Mouse (Mus musculus) adipocyte (in vitro differentiated cells): ENCODE results near the gene Glrp1.

Experiments used
- DNase-seq: peaks from one replicate; pipeline ENCODE4 v3.0.0-alpha.2; 2016; ENCODE audit warnings: low spot score

Gene Glrp1

DNA sequence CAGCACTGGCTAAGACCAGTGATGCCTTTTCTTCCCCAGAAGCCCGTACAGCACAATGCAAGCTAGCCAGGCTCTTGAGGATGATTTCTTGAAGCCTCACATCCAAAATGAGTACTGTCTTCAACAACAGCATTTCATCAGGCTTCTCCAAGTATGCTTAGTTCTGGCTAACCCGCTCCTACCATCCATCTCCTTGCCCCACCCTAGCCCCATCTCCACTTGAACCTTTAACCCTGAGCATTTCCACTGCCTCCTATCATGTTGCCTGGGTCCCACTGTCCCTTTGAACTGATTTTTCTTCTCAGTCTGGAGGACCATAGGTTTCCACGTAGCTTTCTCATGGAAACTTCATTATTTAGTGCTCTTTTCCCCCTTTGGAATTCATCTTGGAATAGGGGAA lies 17.5 kb downstream of the Glrp1 start:
- DNase-seq, result no peak

DNA sequence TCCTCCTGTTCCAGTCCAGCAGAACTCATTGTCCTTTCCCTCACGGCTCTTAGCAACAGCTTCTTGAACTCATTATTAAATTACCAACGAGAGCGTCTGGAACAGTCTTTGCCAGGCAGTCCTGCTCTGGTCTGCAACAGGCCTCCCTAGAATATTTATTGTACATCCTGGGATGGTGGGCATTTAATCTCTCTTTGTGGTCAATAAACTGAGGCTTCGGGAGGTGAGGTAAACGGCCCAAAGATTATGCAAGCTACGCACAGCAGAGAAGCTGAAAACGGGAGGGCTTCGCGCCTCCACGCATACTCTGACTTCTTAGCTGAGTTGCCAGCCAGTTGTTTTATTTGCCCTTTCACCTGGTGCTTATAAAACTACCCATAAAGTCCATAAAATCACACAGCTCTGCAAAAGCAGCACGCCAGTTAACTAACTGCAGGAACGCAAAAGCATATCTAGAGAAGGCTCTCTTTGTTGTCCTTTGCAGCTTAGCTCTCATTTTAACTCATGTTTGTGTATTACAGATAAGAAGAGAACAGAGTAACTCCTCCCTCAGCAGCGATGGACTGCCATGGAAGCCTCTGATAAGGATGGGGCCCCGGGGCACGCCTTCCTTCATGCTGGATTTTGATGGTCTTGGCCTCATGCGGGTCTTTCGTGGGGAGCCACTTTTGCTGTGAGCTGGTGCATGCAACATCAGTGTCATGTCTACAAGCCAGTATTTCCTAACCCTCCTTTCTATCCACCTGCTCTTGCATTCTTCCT lies 18.1 kb downstream of the Glrp1 start:
- DNase-seq, result no peak

DNA sequence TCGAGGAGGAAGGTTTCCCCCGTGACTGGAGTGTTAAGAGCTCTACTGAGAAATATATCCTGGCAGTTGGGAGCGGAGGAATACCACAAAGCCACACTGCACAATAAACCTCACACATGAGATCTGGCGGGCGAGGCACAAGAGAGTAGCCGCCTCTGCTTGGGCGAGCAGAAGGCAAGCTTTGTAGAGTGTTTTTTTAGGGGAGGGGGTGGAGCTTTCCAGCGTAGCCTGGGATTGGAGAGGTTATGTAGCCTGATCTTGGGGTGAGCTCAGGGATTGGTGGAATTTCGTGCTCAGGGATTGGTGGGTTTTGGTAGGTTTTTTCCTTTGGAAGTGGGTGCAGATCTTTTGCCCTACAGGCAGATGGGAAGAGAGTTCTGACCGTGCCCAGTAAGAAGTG lies 19.7 kb downstream of the Glrp1 start:
- no peak for DNase-seq

DNA sequence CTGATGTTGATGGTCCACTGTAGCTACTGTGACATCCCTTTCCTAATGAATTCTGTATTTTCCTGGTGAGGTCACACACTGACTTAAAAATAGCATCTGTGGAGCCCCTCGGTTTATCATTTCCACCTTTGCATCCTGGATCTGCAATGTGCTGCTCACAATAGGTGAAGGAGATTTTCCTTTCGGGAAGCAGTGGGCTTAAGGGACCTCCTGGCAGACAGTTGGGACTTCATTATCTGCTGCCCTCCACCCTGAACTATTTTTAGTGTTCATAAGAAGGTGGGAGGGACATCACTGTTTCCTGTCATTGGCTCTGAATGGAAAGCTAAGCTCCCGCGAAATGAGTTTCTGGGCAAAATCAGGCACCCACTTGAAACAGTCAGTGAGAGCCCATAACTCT lies 20.9 kb downstream of the Glrp1 start:
- DNase-seq, result no peak

DNA sequence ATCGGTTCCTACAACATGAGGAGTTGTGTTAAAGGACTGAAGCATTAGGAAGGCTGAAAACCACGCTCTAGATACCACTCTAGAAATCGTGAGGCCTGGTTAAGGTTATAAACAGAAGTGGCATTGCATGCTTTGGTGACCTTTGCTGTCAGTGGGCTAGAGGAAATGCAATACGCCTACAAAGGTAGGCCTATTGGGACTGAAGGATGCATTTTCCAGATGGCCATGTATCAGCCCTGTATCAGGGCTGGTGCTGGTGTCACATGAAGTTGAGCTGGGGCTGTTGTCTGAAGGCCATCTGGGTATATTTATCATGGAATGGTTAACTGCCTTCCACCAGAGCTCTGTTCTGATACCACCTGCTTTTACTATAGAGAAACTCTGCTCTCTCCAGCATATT lies 23.5 kb downstream of the Glrp1 start:
- no peak for DNase-seq

DNA sequence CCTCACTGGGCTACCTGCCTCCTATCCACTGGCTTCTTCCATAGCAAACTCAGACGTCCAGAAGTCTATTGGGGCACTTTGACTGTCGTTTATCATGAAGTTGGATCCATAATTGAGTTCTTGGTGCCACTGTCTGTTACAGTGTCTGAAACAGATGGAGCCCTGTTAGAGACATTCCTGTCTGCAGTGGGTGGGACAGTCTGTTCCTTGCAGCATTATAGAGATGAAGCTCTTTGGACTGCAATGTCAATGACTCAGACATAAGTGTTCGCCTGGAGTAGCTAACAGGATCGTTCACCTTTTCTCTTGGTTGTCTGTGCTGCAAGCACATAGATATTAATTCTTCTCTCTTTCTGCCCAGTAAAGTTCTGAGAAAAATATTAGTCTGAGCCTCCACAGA lies 25.8 kb downstream of the Glrp1 start:
- DNase-seq, result no peak

DNA sequence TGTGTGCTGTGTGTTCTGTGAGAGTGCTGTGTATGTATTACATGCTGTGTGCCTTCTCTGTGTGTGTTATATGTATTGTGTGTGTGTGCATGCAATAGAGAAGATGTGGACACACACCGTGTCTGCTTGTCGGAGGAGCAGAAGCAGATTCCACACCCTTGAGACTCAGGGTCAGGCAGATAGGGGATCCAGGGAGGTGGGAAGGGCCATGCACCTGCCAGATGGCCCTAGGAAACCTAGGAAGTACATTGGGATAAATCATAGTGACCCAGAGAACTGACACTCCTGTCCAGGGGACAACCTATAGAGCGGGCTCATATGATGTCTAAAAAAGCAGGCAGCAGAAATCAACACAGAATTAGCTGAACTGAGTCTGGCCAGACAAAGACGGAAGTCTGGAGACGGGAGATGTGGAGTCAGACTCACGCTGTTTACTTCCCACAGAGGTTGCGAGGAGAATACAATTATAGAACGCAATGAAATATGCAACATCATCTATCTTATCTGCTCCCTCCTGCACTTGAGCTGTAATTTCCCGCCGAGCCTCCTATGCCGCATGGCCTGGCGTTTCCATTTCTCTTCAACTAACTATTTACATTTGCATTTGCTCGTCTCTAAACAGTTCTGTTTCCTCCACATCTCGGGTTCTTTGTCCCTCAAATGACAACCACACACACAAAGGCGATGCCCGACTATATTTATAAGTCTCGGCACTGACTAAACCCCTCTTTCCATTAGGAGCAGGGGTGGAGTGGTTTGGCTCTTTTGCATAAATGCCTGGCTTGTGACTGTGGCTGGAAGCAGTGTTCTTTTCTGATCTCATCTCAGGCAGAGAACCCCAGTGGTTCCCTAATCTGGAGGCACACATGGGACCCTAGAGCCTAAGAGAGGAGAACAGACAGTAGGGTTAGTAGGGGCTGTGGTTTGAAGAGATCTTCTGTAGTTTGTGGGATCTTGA lies 27.4 kb downstream of the Glrp1 start:
- DNase-seq, result no peak

DNA sequence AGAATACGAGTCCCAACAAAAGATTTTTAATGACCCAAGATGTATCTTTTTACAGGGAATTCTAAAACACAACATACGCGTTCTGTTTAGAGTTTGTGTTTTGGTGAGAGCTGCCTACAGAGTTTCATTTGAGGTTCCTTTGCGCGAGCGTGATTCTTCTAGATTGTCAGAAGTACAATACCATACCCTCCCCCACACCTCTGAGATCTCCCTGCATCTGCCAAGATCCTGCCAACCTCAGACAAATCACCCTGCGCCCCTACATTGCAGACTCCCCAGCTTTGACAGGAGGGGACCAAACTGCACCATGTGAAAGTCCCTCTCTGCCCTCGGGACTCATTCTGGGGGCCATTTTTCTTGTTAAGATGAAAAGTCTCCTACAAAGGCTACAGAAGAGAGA lies 29.3 kb downstream of the Glrp1 start:
- no peak for DNase-seq

DNA sequence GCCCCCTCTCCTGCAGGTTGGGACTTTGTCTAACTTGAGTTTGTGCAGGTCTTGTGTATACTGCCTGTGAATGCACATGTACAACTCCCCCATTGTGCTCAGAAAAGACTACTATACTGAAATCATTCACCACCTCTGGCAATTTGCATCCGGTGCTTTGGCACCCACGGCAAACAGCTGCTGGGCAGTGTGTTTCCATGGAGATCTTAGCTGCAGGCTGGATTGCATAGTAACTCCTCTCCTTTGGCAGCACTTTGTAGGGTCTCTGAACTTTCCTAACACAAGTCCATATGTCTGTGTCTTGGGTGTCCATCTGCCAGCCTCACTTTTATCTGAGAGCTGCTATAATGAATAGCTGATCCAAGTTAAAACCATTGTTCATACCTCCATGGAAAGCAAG lies 31.7 kb downstream of the Glrp1 start:
- no peak for DNase-seq

DNA sequence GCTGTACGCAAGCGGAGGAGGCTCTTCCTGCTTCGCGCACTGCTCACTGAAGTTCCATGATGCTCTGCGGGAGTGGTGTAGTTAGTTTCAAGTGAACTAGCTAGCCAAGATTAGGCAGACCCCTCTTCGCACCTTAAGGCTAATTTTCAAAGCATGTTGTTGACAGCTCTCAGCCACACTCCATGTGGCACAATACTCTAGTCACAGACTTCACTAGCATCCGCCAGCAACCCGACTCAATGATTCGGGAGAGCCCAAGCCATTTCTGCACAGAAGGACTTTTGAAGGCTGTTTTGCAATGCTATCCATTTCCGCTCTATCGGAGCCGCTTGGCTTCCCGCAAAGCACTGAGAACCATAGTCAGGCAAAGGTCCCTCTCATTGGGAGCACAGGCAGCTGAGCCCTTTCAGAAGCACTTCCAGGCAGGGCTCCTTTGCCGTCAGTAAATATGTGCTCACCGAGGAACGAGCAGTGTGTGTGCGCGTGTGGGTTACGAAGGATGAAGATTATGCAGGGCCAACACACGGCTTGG lies 33.2 kb downstream of the Glrp1 start:
- DNase-seq, result no peak

DNA sequence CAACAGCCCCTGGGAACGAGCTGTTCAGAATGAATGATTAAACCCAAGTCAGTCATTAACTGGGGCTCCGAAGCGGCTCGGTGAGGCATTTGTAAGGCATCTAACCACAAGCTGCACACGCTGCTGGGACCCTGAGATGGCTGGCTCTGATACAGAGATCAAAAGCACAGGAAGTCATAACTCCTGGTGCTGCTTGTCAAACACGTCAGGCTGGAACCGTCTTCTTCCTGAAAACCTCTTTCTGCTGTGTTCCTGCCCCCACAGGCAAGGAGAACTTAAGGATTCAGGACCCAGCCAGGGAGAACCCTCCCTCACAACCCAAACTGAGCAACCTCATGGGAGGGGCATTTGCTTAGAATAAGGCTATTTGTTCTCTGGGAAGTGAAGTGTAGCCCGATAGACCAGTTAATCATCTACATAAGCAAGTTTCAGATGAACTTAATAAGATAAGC lies 34.3 kb downstream of the Glrp1 start:
- DNase-seq, result no peak

DNA sequence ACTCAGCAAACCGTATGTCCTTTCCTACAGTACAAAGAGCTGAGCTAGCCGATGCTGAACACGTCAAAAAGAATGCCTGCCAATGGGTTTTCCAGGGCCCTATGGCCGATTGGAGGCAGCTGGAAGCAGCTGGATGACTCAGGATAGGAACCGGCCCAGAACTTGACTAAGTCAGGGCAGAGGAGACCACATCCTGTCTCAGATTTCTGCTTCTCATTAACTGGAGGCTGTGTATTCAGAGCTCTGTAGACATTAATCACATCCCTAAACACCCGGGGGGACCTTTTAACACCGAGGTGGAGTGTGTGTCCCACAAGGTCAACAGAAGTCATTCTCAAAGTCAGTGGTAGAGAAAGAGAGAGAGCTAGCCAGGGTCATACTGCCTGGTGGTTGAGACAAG lies 35.3 kb downstream of the Glrp1 start:
- peak; percentile 78 for DNase-seq

DNA sequence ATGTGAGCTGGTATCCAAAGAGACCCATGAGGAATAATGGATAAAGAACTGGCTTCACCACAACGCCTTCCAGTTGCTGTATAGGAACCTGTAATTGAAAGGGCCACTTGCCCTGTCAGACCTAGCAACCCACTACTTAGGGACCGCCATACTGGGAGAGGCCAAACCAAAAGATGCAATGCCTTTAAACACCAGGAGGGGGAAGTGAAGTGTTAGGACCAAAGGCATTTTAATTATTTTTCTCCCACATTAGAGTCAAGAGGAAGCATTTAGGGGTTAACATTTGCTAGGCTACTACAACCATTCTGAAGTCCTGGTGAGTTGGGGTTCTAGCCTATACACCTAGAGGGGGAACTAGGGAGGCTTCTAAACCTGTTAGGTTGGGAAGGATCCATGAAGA lies 36.0 kb downstream of the Glrp1 start:
- DNase-seq, result peak; percentile 17

DNA sequence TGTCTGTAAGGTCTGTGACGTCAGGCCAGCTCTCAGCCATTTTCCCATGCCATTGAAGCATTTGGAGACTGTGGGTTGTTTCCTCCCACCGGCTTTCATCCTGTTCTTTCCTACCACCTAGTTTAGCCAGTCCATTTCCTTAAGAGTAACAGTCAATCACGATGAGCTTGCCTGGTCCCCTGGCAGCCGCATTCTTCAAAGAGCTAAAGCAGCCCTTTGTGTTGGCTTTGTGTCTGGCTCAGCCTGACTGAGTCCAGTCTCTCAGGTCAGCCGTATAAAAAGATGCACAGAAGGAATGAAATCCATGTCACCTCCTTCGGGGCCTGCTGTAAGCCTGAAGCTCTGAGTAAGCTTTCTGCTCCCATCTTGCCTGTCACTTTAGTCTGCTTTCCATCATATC lies 37.6 kb downstream of the Glrp1 start:
- DNase-seq, result no peak

DNA sequence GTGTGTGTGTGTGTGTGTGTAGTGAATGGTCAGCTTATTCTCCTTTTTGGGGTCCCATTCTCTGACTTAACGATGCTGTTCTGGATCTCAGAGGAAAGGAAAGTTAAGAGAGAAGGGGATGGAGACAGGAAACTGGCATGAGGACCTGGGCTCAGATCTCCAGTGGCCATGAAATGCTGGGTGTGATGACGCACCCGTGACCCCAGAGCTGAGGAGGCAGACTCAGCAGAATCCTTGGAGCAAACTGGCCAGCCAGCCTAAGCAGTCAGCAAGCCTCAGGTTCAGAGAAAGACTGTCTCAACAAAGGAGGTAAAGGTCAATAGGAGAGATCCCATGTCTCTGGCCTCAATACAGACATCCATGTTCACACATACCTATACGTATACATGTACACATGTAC lies 40.1 kb downstream of the Glrp1 start:
- DNase-seq, result no peak

DNA sequence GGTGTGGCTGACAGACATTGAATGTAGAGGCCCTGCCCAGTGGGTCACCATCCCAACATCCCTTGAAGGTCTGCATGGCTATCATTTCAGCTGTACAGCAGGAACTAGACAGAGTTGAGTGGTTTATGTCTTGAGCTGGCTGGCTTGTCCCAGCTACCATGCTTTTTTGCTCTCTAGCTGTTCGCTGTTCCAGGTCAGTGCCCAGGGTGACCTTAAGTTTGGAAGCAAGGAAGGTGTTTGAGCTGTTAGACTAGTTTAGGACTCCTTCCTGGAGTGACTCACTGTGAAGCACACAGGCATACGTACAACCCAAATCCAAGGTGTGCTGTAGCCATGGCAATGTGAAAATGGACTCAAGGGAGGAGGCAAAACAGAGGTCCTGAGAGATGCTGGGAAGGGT lies 41.5 kb downstream of the Glrp1 start:
- DNase-seq, result no peak

DNA sequence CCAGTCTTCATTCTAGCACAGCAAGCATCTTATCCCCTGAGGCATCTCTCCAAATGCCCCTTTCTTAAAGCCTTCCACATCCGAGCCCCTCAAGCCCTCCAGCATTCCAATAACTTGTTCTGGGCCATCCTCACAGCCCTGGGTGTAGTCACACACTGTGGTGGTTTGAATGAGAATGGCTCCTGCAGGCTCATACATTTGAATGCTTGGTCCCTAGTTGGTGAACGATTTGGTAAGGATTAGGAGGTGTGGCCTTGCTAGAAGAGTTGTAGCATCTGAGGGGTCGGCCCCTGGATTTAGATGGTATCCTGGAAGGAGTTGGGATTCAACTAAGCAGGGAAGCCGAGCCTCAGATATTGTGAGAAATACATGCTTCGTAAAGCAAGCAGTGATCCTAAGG lies 42.0 kb downstream of the Glrp1 start:
- no peak for DNase-seq

DNA sequence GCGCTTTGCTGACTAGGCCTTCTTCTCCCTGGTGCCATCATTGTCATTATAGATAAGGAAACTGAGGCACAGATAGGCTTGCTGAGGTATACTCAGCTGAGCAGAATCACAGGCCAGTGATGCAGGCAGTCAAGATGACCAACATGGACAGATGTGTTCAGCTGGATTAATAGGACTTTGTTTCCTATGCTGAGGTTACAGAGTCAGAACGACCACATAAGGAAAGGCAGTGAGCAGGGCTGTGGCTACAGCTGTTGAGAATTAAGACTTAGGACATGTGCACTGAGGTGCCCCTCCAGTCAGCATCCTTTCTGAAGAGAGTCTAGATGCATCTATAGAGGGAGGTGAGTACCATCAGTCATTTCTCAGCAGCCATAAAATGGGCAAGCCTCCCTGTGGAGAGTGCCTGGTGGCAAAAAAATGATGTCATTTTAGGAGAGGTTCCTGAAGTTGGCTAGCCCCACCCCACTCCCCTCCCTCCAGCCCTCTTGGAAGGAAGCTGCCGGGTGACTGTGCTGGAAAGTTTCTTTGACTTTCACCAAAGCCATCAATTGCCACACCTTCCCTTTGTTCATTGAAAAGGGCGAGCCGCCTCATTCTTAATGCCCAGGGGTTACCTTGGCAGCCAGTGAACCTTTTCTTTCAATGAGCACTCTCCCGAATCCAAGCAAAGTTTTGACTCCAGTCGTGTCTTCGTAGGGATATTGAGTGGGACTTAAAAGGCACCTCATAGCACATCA lies 43.4 kb downstream of the Glrp1 start:
- DNase-seq, result no peak

DNA sequence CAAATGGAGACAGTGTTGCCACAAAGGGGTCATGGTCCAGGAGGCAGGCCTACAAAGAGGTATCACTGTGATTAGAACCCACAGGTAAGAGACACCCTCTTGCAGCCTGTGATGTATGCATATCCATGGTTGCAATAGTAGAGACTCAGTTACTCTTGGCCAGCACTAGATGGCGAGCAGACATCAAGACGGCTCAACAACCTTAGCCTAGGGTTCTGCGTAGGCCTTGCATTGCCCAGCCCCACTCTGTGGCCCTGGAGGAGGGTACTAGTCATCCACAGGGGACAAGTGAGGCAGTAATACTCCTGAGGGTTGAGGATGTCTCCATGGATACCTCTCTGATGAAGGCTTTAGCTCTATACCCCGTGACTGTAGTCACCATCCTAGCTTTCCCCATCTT lies 44.1 kb downstream of the Glrp1 start:
- no peak for DNase-seq

DNA sequence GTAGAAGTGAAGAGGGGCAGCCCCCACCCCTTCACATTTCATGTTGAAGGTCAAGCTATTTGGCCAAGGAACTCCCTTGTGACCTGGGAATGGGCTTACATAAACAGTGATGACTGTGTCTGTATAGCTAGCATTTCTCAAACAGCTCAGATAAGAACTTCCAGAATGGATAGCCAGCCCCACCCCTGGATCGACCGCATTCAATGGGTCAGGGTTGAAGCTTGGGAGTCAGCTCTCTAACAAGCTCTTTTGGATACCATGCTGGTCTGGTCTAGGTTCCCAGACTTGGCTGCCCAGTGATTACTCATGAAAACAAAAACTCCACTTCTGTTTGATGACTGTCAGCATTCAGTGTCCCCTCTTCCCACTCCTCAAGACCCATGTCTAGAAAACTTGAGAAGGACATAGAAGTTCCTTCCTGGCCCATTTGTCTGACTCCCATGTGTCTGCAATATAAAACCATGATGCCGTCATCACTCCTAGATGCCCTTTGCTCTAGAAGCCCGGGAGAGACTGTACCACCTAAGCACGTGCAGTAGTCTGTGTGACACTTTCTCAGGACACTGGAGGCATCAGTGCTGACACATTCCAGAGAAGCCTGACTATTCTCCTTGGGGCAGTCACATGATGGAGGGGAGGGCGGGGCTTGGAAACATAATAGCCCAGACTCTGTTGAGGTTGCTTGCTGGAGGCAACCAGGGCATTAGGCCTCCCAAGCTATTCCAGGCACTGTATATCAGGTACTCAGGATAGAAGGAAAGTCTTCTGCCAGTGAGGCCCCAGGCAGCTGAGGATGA lies 45.6 kb downstream of the Glrp1 start:
- peak; percentile 26 for DNase-seq

DNA sequence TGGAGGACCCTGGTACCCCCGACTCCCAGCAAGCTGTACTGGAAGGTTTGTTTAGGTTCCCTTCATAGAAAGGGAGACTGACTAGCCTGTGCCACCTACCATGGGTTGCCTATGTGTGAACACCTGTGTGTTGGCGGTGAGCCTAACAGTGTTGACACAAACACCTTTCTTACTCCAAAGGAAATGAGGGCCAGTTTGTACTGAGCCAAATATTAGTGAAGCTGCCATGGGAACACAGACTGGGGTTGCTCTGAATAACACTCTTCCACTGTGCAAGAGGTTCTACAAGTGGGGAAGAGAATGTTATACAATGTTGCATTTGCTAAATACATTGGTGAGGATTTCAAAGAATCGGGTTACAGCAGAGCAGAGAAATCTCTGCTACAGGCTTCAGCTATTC lies 46.6 kb downstream of the Glrp1 start:
- no peak for DNase-seq

DNA sequence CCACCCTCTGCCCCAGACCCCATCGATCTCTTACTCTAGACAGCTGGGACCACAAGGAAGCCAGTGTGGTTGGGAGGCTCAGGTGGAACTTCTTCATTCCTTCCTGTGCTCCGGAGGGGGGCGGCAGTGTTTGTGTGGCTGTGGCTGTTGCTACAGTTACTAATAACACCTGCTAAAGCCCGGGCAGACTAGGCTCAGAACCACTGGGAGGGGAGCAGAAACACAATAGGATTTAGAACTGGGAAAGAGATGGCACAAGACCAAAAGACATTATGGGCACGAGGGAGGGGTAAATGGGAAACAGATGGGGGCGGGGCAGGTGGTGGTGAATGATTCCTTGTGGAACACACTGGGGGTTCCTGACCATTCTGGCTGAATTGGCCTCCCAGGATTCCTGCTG lies 47.4 kb downstream of the Glrp1 start:
- no peak for DNase-seq
